Mouse (Mus musculus): ENCODE data around the gene 9430007A20Rik. TPM values are rescaled to one million over a fixed set of nuclear protein-coding genes. Genes with fewer than 3 reads are reported as not detected.

Gene 9430007A20Rik
- polyA plus RNA-seq, 1 experiment = not detected

DNA sequence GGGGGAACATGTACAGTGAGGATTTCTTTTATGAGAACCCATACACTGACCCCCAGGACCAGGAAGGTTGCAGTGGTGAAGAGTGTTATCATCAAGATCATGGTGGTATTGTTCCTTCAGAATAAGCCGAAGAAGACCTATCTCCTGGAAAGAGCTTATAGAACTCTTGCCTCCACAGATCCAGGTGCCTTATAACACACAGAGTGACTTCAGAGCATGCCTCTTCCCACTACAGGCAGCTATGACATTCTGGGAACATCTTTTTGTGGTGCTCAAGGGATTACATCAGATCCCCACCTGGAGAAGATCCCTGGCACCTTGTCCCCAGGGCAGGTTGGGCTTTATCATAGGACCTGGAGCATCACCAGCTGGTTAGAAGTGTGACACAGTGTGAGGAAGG is 45.4 kb downstream of the 9430007A20Rik start, which contains the start of gene Gm13124:
Gene Gm13124 (minus strand): TSS at position 101 of the 400 bp plus-strand sequence.
- no peak for DNase-seq
- Histone ChIP-seq H3K27ac (ENCODE audit: insufficient read depth, low read depth, low read length) (no peak within 1 kb of the TSS), H3K4me3 (ENCODE audit: insufficient read depth, low read depth, low read length) (no peak within 1 kb of the TSS), H3K4me1 (ENCODE audit: control insufficient read depth, insufficient read depth, low read length) (no peaks in the 10 kb centered on the region), H3K27me3 (replicated peaks; ENCODE audit: control insufficient read depth, insufficient read depth, low read length) (no peaks in the 10 kb centered on the region), H3K36me3 (ENCODE audit: control insufficient read depth, insufficient read depth, low read length) (no peaks in the 10 kb centered on the region)
- TF ChIP-seq CTCF (conservative IDR thresholded peaks at IDR 0.05; ENCODE audit: insufficient read depth, insufficient read length, low read depth, low read length) (no peak), POLR2A (IDR thresholded peaks at IDR 0.05; ENCODE audit: low read depth, low read length) (no peak)
- WGBS = 93% methylated on average over 1 of the region's 1 CpGs

DNA sequence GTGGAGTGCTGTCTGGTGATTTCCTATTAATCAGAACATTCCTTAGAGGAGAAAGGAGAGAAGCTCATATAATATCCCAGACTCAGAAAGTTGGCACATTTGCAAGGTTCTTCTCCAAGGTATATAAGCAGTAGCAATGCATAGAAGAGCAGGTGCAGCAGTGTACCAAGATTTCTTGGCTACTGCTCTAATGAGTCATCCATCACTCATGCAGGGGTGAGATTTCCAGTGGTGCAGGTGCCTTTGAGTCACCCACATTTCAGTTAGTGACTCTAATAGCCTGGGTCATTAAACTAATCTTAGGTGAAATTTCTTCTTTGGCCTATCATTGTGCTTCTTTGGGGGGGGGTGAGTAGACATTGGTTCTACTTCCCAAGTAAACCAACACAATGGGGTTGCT is 48.1 kb downstream of the 9430007A20Rik start:
- Histone ChIP-seq H3K4me3 (ENCODE audit: insufficient read depth, low read depth, low read length) (no peak overlapping the region), H3K4me1 (ENCODE audit: control insufficient read depth, insufficient read depth, low read length) (no peaks in the 10 kb centered on the region), H3K27me3 (replicated peaks; ENCODE audit: control insufficient read depth, insufficient read depth, low read length) (no peaks in the 10 kb centered on the region), H3K27ac (ENCODE audit: insufficient read depth, low read depth, low read length) (no peak overlapping the region), H3K36me3 (ENCODE audit: control insufficient read depth, insufficient read depth, low read length) (no peaks in the 10 kb centered on the region)
- TF ChIP-seq POLR2A (IDR thresholded peaks at IDR 0.05; ENCODE audit: low read depth, low read length) (no peak), CTCF (conservative IDR thresholded peaks at IDR 0.05; ENCODE audit: insufficient read depth, insufficient read length, low read depth, low read length) (no peak)
- no peak for DNase-seq

Other genes starting within 250 kb of the 9430007A20Rik start
- gene Pramel5, start 239.3 kb upstream of the 9430007A20Rik start, polyA plus RNA-seq (2012; rRNA removed) = not detected in 2 replicates
- gene Gm13128, start 189.6 kb upstream of the 9430007A20Rik start, polyA plus RNA-seq (2012; rRNA removed) = not detected in 2 replicates
- gene Gm13119, start 161.9 kb upstream of the 9430007A20Rik start, polyA plus RNA-seq (2012; rRNA removed) = not detected in 2 replicates
- gene Pramef20, start 141.9 kb upstream of the 9430007A20Rik start, polyA plus RNA-seq (2012; rRNA removed) = not detected in 2 replicates
- 0.22 and 0.23 TPM in 2 replicates for gene Pramef12, start 111.4 kb upstream of the 9430007A20Rik start, polyA plus RNA-seq (2012; rRNA removed)
- not detected in 2 replicates for gene 1700012P22Rik, start 81.0 kb upstream of the 9430007A20Rik start, polyA plus RNA-seq (2012; rRNA removed)
- not detected in 2 replicates for gene Gm9944, start 66.5 kb upstream of the 9430007A20Rik start, polyA plus RNA-seq (2012; rRNA removed)
- gene Aadacl3, start 56.1 kb upstream of the 9430007A20Rik start, polyA plus RNA-seq (2012; rRNA removed) = not detected in 2 replicates
- gene Gm13124, start 45.3 kb downstream of the 9430007A20Rik start, polyA plus RNA-seq (2012; rRNA removed) = not detected in 2 replicates
- not detected in 2 replicates for gene Aadacl4, start 93.9 kb downstream of the 9430007A20Rik start, polyA plus RNA-seq (2012; rRNA removed)
- not detected in 2 replicates for gene Gm436, start 166.5 kb downstream of the 9430007A20Rik start, polyA plus RNA-seq (2012; rRNA removed)
- not detected in 2 replicates for gene Gm13178, start 201.6 kb downstream of the 9430007A20Rik start, polyA plus RNA-seq (2012; rRNA removed)

All from kidney, adult 2 months (tissue).